Mouse (Mus musculus): ENCODE data around the gene Pias1. TPM values are rescaled to one million over a fixed set of nuclear protein-coding genes. Genes with fewer than 3 reads are reported as not detected.

Pias1 gene
- polyA plus RNA-seq, 1 experiment from 2014 or later = 74.4 TPM

- WGBS = 30% methylated on average over 2 of the region's 2 CpGs
- TF ChIP-seq CTCF (IDR thresholded peaks at IDR 0.05; ENCODE audit: low read depth) = no peak
- no peak for ATAC-seq (ENCODE audit: insufficient read depth)
Measured at GRCm38 (mm10) chr9:62975830-62976229, 11.9 kb downstream of the Pias1 start.

GRCm38 (mm10) chr9:62974439-62974838 lies 13.3 kb downstream of the Pias1 start:
- 93% methylated on average over 2 of the region's 2 CpGs for WGBS
- no peaks in the 10 kb centered on the region for H3K9me3 ChIP-seq (ENCODE audit: low read depth, low read length)
- ATAC-seq (ENCODE audit: insufficient read depth) (no peak), DNase-seq (peak; percentile 52)
- H3K4me3 ChIP-seq (ENCODE audit: low read depth, low read length) = no peak overlapping the region
- H3K9ac ChIP-seq = no peak overlapping the region
- peaks cover 2% of the 10 kb centered on the region; the same call in 1 of the 2 replicates for H3K4me1 ChIP-seq (ENCODE audit: insufficient read depth)
- H3K27ac ChIP-seq (ENCODE audit: low read depth) = no peak overlapping the region
- peak; percentile 43 for TF ChIP-seq CTCF (IDR thresholded peaks at IDR 0.05; ENCODE audit: low read depth)
- H3K36me3 ChIP-seq (ENCODE audit: insufficient read depth) = no peaks in the 10 kb centered on the region
- no peak overlapping the region for H3K4me2 ChIP-seq
- H3K27me3 ChIP-seq (ENCODE audit: insufficient read depth, low read length) = no peaks in the 10 kb centered on the region

More at GRCm38 (mm10) chr9:62975830-62976229, 11.9 kb downstream of the Pias1 start:
- no peak overlapping the region for H3K27ac ChIP-seq (ENCODE audit: low read depth)
- no peaks in the 10 kb centered on the region for H3K27me3 ChIP-seq (ENCODE audit: insufficient read depth, low read length)
- no peak for DNase-seq
- no peak overlapping the region for H3K9ac ChIP-seq
- no peak overlapping the region for H3K4me3 ChIP-seq (ENCODE audit: low read depth, low read length)
- no peaks in the 10 kb centered on the region for H3K36me3 ChIP-seq (ENCODE audit: insufficient read depth)
- H3K4me1 ChIP-seq (ENCODE audit: insufficient read depth) = peaks cover 3% of the 10 kb centered on the region; the same call in 1 of the 2 replicates
- no peak overlapping the region for H3K4me2 ChIP-seq
- H3K9me3 ChIP-seq (ENCODE audit: low read depth, low read length) = no peaks in the 10 kb centered on the region

GRCm38 (mm10) chr9:62972073-62972745 lies 15.5 kb downstream of the Pias1 start:
- WGBS = 58% methylated on average over 10 of the region's 10 CpGs
- TF ChIP-seq CTCF (IDR thresholded peaks at IDR 0.05; ENCODE audit: low read depth) = peak; percentile 36
- H3K27ac ChIP-seq (ENCODE audit: low read depth) = no peak overlapping the region; the same call in 1 of the 2 replicates
- ATAC-seq (ENCODE audit: insufficient read depth) (no peak), DNase-seq (peak; percentile 30)
- H3K9me3 ChIP-seq (ENCODE audit: low read depth, low read length) = no peaks in the 10 kb centered on the region
- no peaks in the 10 kb centered on the region for H3K27me3 ChIP-seq (ENCODE audit: insufficient read depth, low read length)
- H3K4me1 ChIP-seq (ENCODE audit: insufficient read depth) = peaks cover 7% of the 10 kb centered on the region
- no peak overlapping the region for H3K4me3 ChIP-seq (ENCODE audit: low read depth, low read length)
- no peak overlapping the region for H3K4me2 ChIP-seq
- H3K9ac ChIP-seq = no peak overlapping the region
- no peaks in the 10 kb centered on the region for H3K36me3 ChIP-seq (ENCODE audit: insufficient read depth)

GRCm38 (mm10) chr9:62970345-62970744 lies 17.4 kb downstream of the Pias1 start:
- H3K4me1 ChIP-seq (ENCODE audit: insufficient read depth) = peaks cover 7% of the 10 kb centered on the region; the same call in 1 of the 2 replicates
- no peak overlapping the region for H3K27ac ChIP-seq (ENCODE audit: low read depth)
- H3K9me3 ChIP-seq (ENCODE audit: low read depth, low read length) = no peaks in the 10 kb centered on the region
- no peak overlapping the region for H3K4me3 ChIP-seq (ENCODE audit: low read depth, low read length)
- no peaks in the 10 kb centered on the region for H3K36me3 ChIP-seq (ENCODE audit: insufficient read depth)
- no peak overlapping the region for H3K4me2 ChIP-seq
- DNase-seq (no peak), ATAC-seq (ENCODE audit: insufficient read depth) (no peak)
- TF ChIP-seq CTCF (IDR thresholded peaks at IDR 0.05; ENCODE audit: low read depth) = no peak
- no peaks in the 10 kb centered on the region for H3K27me3 ChIP-seq (ENCODE audit: insufficient read depth, low read length)
- no peak overlapping the region for H3K9ac ChIP-seq

- H3K4me2 ChIP-seq = no peak overlapping the region
- H3K27ac ChIP-seq (ENCODE audit: low read depth) = no peak overlapping the region
- DNase-seq (no peak), ATAC-seq (ENCODE audit: insufficient read depth) (no peak)
- no peaks in the 10 kb centered on the region for H3K9me3 ChIP-seq (ENCODE audit: low read depth, low read length)
- H3K27me3 ChIP-seq (ENCODE audit: insufficient read depth, low read length) = no peaks in the 10 kb centered on the region
- 89% methylated on average over 3 of the region's 3 CpGs for WGBS
- no peak for TF ChIP-seq CTCF (IDR thresholded peaks at IDR 0.05; ENCODE audit: low read depth)
- no peak overlapping the region for H3K4me3 ChIP-seq (ENCODE audit: low read depth, low read length)
- peaks cover 7% of the 10 kb centered on the region; the same call in 1 of the 2 replicates for H3K4me1 ChIP-seq (ENCODE audit: insufficient read depth)
- no peaks in the 10 kb centered on the region for H3K36me3 ChIP-seq (ENCODE audit: insufficient read depth)
- H3K9ac ChIP-seq = no peak overlapping the region
Measured at GRCm38 (mm10) chr9:62966018-62966417, 21.7 kb downstream of the Pias1 start.

- no peak overlapping the region for H3K4me2 ChIP-seq
- no peak for ATAC-seq (ENCODE audit: insufficient read depth)
- H3K9me3 ChIP-seq (ENCODE audit: low read depth, low read length) = no peaks in the 10 kb centered on the region
- peaks cover 6% of the 10 kb centered on the region for H3K36me3 ChIP-seq (ENCODE audit: insufficient read depth)
- no peaks in the 10 kb centered on the region for H3K27me3 ChIP-seq (ENCODE audit: insufficient read depth, low read length)
- H3K4me1 ChIP-seq (ENCODE audit: insufficient read depth) = no peaks in the 10 kb centered on the region
- H3K9ac ChIP-seq = no peak overlapping the region
- no peak for DNase-seq
- H3K4me3 ChIP-seq (ENCODE audit: low read depth, low read length) = no peak overlapping the region
- TF ChIP-seq CTCF (IDR thresholded peaks at IDR 0.05; ENCODE audit: low read depth) = no peak
- H3K27ac ChIP-seq (ENCODE audit: low read depth) = no peak overlapping the region
Measured at GRCm38 (mm10) chr9:62952713-62953112, 35.0 kb downstream of the Pias1 start.

GRCm38 (mm10) chr9:62945346-62945745 lies 42.4 kb downstream of the Pias1 start:
- Histone ChIP-seq H3K4me2 (no peak overlapping the region), H3K4me3 (ENCODE audit: low read depth, low read length) (no peak overlapping the region), H3K36me3 (ENCODE audit: insufficient read depth) (no peaks in the 10 kb centered on the region), H3K4me1 (ENCODE audit: insufficient read depth) (no peaks in the 10 kb centered on the region), H3K27me3 (ENCODE audit: insufficient read depth, low read length) (no peaks in the 10 kb centered on the region), H3K27ac (ENCODE audit: low read depth) (no peak overlapping the region), H3K9ac (no peak overlapping the region), H3K9me3 (ENCODE audit: low read depth, low read length) (no peaks in the 10 kb centered on the region)
- DNase-seq = no peak
- TF ChIP-seq CTCF (IDR thresholded peaks at IDR 0.05; ENCODE audit: low read depth) = no peak
- no peak for ATAC-seq (ENCODE audit: insufficient read depth)
- 79% methylated on average over 6 of the region's 6 CpGs for WGBS

All from lung, embryonic 14.5 days (tissue).